Mouse (Mus musculus) heart, adult 2 months (tissue): ENCODE results near the gene Cxcl14.

Experiments used
- CTCF ChIP-seq: fragments of 200-600 bp; IDR thresholded peaks from 2 replicates; pipeline ENCODE4 v1.8.1; 2022; ENCODE audit warnings: antibody characterized with exemption, mild to moderate bottlenecking, moderate library complexity
- EP300 ChIP-seq: fragments of 200-500 bp; IDR thresholded peaks from 2 replicates; pipeline ENCODE4 v1.6.1; 2011; ENCODE audit warnings: low read depth, low read length, control low read depth; ENCODE audit not compliant: insufficient read depth
- POLR2A ChIP-seq: fragments of 200-500 bp; IDR thresholded peaks from 2 replicates; pipeline ENCODE4 v1.6.1; 2011; ENCODE audit warnings: mild to moderate bottlenecking, low read depth, low read length, control low read depth; ENCODE audit not compliant: insufficient read depth

DNA sequence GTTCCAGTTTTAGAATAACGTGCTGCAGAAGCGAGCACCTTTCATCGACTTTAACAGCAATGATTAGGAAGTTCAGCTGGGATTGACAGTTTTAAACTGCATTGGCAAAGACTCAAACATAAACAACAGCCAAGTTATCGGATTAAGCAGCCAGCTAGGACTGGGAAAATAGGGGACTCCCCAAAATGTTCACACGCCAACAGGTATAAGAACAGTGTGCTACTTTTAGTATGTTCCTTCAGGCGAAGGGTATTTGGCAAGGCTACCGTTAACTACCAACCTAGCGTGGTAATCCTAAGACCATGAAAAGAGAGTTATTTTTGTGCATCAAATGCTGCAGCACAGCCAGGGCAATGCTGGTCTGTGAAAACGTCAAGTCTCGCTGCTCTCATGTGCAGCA is 46.1 kb upstream of the Cxcl14 start:
- no peak for TF ChIP-seq CTCF
- no peak for TF ChIP-seq POLR2A
- no peak for TF ChIP-seq EP300
